Mouse (Mus musculus) granulocyte monocyte progenitor cell, adult 5-6 weeks (primary cell): ENCODE measurements around the gene Tmem38a. TPM values are rescaled to one million over a fixed set of nuclear protein-coding genes. Genes with fewer than 3 reads are reported as not detected.

Experiments used
- ATAC-seq: replicated peaks from 2 replicates; pipeline ENCODE4 v1.8.0; 2016; ENCODE audit warnings: mild to moderate bottlenecking, moderate TSS enrichment, inconsistent platforms; ENCODE audit not compliant: poor library complexity, severe bottlenecking
- total RNA-seq, 2 experiments: library from RNA; stranded (forward) in 1 of 2; stranded (reverse) in 1 of 2; fragments of 200-712, 200-1000 nt in 1 of 2; fragments of >200 nt in 1 of 2; fragmentation: Nextera tagmentation in 1 of 2; gene quantifications; 2 replicates each; pipeline ENCODE4 v1.2.3; 2014 to 2017

Gene Tmem38a
- total RNA-seq, 2 experiments from 2014 or later, result 0.21 to 1.7 TPM

DNA sequence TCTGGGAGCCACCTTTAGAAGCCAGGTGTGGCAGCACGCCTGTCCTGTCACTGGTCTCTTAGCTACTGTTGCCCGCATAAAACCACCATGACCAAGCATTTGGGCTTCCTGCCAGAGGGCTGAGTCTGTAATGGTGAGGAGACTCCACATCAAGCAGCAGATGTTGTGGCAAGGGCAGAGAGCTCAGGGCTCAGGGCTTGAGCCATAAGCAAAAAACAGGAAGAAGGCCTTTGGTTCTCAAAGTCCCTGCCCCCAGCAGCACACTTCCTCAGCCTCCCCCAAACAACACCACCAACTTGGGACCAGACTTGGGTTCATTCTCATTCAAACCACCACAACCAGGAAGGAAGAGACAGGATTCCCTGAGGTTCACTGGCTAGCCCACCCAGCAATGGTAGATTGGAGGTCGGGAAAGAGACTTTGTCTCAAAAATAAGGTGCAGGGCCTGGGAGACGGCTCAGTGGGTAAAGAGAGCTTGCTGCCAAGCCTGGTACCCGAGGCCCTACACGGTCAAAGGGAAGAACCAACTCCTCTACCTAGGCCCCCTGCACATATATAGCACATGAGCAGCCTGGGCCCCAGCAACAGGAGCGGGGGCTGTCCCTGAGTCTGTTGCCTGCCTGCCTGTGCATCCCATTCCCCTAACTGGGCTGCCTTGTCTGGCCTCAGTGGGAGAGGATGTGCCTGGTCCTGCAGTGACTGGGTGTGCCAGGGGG is 11.4 kb downstream of the Tmem38a start:
- ATAC-seq, result peak; percentile 95

DNA sequence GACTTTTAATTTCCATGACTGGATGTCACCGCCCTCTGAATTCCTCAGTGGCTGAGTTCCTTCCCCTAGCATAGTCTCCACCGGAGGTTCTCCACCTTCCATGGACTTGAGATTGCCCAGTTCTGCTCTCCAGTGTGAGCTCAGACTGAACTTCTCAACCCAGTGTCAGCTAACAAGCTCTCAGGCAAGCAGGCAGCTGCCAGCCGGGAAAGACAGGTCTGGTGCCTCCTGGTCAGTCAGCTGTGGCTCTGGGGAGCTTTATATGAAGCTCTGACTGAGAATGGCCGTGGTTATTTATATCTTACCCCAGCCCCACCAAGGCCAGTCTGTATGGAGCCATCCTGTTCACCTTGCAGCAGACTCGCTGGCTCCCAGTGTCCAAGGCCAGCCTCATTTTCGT is 12.5 kb downstream of the Tmem38a start:
- ATAC-seq, result no peak

DNA sequence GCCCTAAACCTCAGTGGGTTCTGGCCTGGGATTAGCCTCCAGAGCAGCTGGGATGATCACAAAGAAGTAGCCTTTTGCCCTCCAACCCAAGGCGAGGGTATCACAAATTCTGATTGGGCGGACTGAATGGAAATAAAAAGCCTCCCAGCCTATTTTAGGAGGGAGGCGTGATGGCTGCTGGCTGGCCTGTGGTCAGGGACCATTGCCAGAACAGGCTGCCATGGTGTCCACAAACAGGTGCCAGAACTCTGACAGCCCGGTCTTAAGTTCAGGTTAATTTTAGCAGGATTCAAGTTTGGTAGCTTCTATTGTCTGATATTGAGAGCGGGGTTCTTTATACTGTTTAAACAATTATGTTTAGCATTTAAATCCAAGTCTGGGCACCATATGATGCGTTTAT is 16.0 kb downstream of the Tmem38a start:
- ATAC-seq, result no peak

DNA sequence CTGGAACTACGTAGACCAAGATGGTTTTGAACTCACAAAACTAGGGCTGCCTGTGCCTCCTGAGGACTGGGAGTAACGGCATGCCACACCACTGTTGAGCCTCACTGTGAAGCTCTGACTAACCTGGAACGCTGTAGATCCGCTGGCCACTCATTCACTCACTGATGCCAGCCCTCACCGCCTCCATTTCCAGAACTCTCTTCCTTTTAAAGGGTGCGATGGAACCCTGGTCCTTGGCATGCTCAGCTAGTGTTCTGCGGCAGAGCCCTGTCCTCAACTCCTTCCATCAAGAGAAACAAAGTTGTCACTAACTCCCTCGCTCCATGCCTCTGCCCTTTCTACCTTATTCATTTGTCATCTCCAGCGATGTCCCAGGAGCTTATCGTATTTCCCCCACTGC is 17.0 kb downstream of the Tmem38a start:
- no peak for ATAC-seq

DNA sequence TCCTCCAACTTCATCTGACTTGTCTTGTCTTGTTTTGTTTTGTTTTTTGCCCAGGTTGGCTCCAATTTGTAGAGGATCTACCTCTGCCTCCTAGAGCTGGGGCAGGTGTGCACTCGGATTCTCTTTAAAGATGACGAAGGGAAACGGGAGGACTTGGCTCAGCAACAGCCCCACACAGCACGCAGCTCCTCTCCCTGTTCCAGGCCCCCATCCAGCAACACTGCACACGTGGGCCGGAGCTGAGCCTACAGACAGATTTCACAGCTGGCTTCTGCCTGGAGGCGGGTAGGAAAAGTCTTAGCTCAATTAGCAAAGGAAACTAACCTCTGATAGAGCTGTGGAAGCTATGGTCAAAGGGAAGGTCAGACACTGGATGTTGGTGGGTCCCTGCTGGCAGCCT is 17.4 kb downstream of the Tmem38a start:
- no peak for ATAC-seq

DNA sequence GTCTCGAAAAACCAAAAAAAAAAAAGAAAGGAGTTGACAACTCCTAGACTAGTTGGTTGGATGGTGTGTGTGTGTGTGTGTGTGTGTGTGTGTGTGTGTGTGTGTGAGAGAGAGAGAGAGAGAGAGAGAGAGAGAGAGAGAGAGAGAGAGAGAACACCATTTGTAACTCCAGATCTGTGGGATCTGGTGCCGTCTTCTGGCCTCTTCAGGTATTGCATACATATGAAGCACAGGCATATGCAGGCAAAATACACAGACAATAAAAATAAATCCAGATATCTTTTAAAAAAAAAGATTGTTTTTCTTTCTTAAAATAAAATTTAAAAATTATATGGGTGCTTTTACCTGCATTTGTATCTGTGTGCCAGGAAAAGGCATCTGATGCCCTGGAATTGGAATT is 18.3 kb downstream of the Tmem38a start:
- peak; percentile 75 for ATAC-seq

Other genes with a start within 250 kb of the Tmem38a start
- gene Eps15l1, start 150.6 kb upstream of the Tmem38a start, total RNA-seq (2014; fragmentation: Nextera tagmentation), result 58.3 and 64.3 TPM in 2 replicates
- gene Eps15l1, start 150.6 kb upstream of the Tmem38a start, total RNA-seq (2017), result 34.8 and 38.6 TPM in 2 replicates
- gene Calr3, start 128.2 kb upstream of the Tmem38a start, total RNA-seq (2014; fragmentation: Nextera tagmentation), result 0.34 and 1.5 TPM in 2 replicates
- 2.2 and 4.7 TPM in 2 replicates for gene Calr3, start 128.2 kb upstream of the Tmem38a start, total RNA-seq (2017)
- gene 1700030K09Rik, start 128.2 kb upstream of the Tmem38a start, total RNA-seq (2014; fragmentation: Nextera tagmentation), result 3.6 and 6.4 TPM in 2 replicates
- gene 1700030K09Rik, start 128.2 kb upstream of the Tmem38a start, total RNA-seq (2017), result 6.1 and 7.1 TPM in 2 replicates
- gene Cherp, start 96.8 kb upstream of the Tmem38a start, total RNA-seq (2014; fragmentation: Nextera tagmentation), result 88.2 and 110 TPM in 2 replicates
- 13.3 and 27.7 TPM in 2 replicates for gene Cherp, start 96.8 kb upstream of the Tmem38a start, total RNA-seq (2017)
- 38.6 and 52.6 TPM in 2 replicates for gene Slc35e1, start 79.4 kb upstream of the Tmem38a start, total RNA-seq (2014; fragmentation: Nextera tagmentation)
- 31.0 and 31.1 TPM in 2 replicates for gene Slc35e1, start 79.4 kb upstream of the Tmem38a start, total RNA-seq (2017)
- 10.9 and 16.1 TPM in 2 replicates for gene Med26, start 23.8 kb upstream of the Tmem38a start, total RNA-seq (2014; fragmentation: Nextera tagmentation)
- gene Med26, start 23.8 kb upstream of the Tmem38a start, total RNA-seq (2017), result 6.2 and 6.9 TPM in 2 replicates
- 34.6 and 41.1 TPM in 2 replicates for gene Smim7, start 967 bp upstream of the Tmem38a start, total RNA-seq (2014; fragmentation: Nextera tagmentation)
- gene Smim7, start 967 bp upstream of the Tmem38a start, total RNA-seq (2017), result 30.0 and 46.5 TPM in 2 replicates
- 7.5 and 8.4 TPM in 2 replicates for gene Nwd1, start 74.7 kb downstream of the Tmem38a start, total RNA-seq (2014; fragmentation: Nextera tagmentation)
- 3.8 and 4.7 TPM in 2 replicates for gene Nwd1, start 74.7 kb downstream of the Tmem38a start, total RNA-seq (2017)
- 96.1 and 104 TPM in 2 replicates for gene Sin3b, start 151.2 kb downstream of the Tmem38a start, total RNA-seq (2014; fragmentation: Nextera tagmentation)
- gene Sin3b, start 151.2 kb downstream of the Tmem38a start, total RNA-seq (2017), result 77.1 and 85.0 TPM in 2 replicates
- 2.6 and 3.4 TPM in 2 replicates for gene F2rl3, start 189.8 kb downstream of the Tmem38a start, total RNA-seq (2014; fragmentation: Nextera tagmentation)
- gene F2rl3, start 189.8 kb downstream of the Tmem38a start, total RNA-seq (2017), result 2.9 and 3.1 TPM in 2 replicates